Mouse (Mus musculus) thymus, postnatal 25 days (tissue): ENCODE data around the gene Tbrg4.

Experiments
- DNase-seq: peaks from one replicate; pipeline ENCODE4 v3.0.0; 2022

Tbrg4 gene

DNA sequence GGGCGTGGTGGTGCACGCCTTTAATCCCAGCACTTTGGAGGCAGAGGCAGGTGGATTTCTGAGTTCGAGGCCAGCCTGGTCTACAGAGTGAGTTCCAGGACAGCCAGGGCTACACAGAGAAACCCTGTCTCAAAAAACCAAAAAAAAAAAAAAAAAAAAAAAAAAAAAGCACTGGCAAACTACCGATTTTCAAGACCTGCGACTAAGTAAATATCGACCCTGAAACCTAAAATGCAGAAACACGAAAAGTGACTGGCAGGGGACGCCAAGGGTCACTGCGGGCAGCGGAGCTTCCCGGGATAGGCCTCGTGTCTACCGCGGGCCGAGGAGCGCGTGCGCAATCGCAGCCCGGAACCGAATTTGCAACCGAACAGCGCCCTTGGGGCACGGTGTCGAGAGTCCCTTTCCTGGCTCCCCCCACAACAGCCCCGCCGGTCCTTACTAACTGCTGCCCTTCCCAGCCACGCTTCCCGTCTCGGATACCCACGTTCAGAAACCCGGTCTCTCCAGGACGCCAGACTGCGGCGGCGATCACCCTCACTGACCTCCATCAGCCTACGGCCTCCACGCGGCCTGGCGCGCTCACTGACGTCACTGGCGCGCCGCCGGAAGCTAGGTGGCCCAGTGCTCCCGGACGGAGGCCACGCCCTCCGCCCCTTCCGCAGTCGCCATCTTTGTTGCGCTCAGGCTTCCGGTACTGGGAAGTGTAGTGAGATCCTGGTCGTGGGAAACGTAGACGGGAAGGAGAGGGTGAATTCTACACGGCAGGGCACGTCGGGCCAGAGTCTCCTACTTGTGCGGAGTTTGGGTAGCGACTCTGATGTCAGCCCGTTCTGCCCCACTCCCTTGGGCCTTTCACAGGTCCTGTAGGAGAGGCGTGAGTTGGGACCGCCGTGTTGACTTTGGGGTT lies at the start of gene Tbrg4:
Tbrg4 (minus strand) TSS at position 590 of the 910 bp plus-strand sequence.
- DNase-seq: peak; percentile 91

GRCm38 (mm10) chr11:6675402-6675801 lies 49.5 kb upstream of the Tbrg4 start:
- no peak for DNase-seq

DNA sequence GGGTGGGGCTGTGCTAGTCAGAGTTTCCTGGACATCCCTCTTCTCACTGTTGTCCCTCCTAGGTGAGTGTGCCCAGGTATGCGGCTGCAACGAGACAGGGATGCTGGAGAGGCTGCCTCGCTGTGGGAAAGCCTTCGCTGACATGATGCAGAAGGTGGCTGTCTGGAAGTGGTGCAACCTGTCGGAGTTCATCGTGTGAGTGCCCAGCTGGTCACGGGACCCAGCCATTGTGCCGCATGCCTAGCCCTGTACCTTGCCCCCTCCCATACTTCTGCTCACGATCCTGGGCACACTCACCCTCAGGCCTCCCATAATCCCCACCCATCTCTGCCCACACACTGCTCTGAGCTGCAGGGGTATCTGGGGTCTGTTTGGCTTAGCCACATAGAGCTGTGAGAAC lies 48.8 kb upstream of the Tbrg4 start:
- DNase-seq: no peak

GRCm38 (mm10) chr11:6670826-6671225 lies 45.0 kb upstream of the Tbrg4 start:
- no peak for DNase-seq

DNA sequence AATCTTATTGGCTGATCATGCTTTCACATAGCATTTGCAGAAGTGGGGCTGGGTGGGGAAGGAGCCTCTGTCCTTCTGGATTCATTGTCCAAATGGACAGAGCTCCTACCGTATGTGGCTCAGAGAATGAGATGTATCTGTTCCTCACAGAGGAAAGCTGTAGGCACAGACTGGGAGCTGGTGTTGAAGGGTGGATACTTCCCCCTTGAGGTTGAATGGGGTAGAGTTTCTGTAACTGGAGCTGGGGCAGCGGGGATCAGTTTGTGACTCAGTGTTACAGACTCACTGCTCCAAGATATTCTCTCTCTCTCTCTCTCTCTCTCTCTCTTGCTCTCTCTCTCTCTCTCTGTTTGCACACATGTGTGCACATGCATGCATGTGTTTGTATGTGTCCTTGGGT lies 44.2 kb upstream of the Tbrg4 start:
- no peak for DNase-seq

DNA sequence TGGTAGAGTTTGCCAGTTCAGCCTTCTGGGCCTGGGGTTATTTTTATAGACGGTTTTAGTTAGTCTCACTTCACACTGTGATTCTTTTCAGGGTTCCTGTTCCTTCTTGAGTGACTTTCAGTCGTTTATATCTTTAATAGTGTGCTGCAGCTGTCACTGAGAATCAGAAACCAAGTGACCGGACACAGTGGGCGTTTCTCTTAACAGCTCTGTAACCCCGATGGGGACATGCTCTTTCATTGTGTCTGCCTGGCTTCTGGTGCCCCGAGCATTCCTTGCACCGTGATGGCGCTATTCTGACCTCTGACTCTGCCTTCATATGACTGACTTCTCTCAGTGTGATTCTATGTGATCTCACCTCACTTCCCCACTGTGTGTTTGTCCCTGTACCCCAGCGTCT lies 43.2 kb upstream of the Tbrg4 start:
- DNase-seq: no peak

GRCm38 (mm10) chr11:6666634-6667033 lies 40.8 kb upstream of the Tbrg4 start:
- no peak for DNase-seq

DNA sequence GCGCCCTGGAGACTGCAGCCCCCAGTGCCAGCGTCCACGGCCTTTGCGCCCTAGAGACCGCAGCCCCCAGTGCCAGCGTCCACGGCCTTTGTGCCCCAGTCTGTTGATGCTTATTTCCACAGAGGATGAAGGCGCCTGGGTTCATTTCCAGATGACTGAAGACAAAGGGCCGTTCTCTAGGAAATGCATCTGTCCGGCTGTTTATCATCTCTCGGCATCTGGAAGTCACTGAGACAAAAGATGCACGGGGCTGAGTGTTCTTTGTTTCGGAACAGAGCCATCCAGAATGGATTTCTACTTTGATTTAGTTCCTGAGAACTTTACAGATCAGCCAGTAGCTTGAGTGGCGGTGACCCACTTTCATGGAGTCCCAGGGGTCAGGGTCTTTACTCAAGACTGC lies 35.3 kb upstream of the Tbrg4 start:
- no peak for DNase-seq

GRCm38 (mm10) chr11:6658271-6658670 lies 32.4 kb upstream of the Tbrg4 start, which contains the start of gene Ramp3:
Gene Ramp3, plus strand, starts transcription at chr11:6658521.
- DNase-seq: peak; percentile 46

- peak; percentile 84 for DNase-seq
These were observed 29.0 kb upstream of the Tbrg4 start for GRCm38 (mm10) chr11:6654903-6655302.

GRCm38 (mm10) chr11:6652978-6653377 lies 27.1 kb upstream of the Tbrg4 start:
- DNase-seq: peak; percentile 40

DNA sequence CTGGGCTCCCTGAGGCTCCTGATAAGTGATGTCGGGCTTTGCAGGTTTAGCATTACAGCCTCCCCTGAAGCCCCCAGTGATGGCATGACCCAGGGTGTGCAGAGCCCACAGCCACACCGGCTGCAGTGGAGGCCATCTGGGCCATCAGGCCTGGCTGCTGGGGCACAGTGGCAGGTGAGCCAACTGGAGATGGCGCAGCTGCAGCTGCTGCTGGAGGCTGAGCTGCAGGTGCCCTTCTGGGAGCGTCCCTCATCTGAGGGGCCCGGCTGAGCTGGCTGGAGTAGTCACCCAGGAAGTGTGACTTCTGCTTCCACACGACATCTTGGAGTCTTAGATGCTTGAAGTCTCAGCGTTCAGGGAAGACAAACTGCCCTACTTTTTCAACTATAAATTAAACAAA lies 24.7 kb upstream of the Tbrg4 start:
- DNase-seq: peak; percentile 73

- no peak for DNase-seq
These were observed 22.2 kb upstream of the Tbrg4 start for GRCm38 (mm10) chr11:6647831-6648724.

GRCm38 (mm10) chr11:6644566-6644965 lies 18.7 kb upstream of the Tbrg4 start:
- no peak for DNase-seq

DNA sequence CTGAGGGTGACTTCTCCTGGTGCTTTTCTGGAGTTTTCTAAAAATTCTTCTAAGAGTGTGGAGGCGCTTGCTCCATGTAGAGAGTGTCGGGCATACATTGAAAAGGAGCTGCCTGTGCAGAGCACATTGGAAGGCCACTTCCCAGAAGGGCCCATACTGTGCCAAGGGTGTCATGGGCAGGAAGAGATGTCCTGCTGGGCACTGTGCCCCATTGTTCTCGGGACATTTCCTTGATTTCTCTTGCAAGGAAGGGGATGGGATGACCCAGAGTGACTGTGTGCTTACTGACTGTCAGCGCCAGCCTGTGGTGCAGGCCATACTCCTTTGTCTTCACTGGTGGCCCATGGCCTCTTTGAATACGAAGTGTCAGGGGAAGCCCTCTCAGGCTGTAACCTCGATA lies 13.2 kb upstream of the Tbrg4 start:
- no peak for DNase-seq

DNA sequence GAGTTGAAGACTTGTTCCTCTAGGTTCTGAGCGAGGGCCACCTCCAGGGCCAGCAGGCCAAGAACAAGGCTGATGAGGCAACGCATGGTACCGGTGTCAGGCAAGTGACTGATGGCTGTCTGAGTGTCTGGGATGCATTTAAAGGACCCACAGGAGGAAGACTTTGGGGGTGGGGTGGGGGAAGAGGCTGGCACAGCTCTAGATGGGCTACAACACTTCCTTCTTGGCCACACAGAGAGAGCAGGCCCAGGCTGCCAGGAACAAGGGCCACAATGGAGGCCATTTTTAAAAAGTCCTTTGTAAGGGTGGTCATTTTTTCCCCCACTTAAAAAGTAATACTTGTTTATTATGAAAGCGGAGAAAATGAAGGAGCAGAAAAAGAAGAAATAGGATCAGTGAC lies 12.7 kb upstream of the Tbrg4 start, which contains the start of gene Wap:
Wap (minus strand) TSS at position 101 of the 400 bp plus-strand sequence.
- no peak for DNase-seq

GRCm38 (mm10) chr11:6636150-6636549 lies 10.3 kb upstream of the Tbrg4 start:
- peak; percentile 42 for DNase-seq

GRCm38 (mm10) chr11:6629655-6630054 lies 3.8 kb upstream of the Tbrg4 start:
- DNase-seq: peak; percentile 33

- peak; percentile 63 for DNase-seq
These were observed 2.7 kb upstream of the Tbrg4 start for GRCm38 (mm10) chr11:6628568-6628967.

GRCm38 (mm10) chr11:6627731-6628130 lies 1.9 kb upstream of the Tbrg4 start:
- DNase-seq: peak; percentile 47

- no peak for DNase-seq
These were observed 513 bp upstream of the Tbrg4 start for GRCm38 (mm10) chr11:6626388-6626772.

GRCm38 (mm10) chr11:6624619-6625382 lies 1.1 kb downstream of the Tbrg4 start:
- DNase-seq: no peak

DNA sequence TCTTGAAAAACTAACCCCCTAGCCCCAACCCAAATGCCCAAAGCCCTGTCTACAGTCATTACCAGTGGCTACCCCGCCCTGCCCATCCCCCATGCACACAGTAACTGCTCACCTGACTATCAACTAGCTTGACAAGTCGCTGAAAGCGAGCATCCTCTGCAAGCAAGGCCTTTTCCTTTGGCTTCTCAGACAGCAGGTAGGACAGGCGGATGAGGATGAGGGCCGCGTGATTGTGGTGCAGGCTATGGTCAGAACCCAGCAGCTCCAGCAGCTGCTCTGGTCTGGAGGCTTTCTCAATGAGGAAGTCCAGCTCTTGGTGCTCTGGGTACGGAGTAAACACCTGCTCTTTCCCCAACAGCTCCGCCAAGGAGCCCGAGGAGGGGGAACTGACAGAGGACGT lies 2.2 kb downstream of the Tbrg4 start:
- DNase-seq: no peak
